Mouse (Mus musculus): Measurements from ENCODE around the gene Gm20388.

DNA sequence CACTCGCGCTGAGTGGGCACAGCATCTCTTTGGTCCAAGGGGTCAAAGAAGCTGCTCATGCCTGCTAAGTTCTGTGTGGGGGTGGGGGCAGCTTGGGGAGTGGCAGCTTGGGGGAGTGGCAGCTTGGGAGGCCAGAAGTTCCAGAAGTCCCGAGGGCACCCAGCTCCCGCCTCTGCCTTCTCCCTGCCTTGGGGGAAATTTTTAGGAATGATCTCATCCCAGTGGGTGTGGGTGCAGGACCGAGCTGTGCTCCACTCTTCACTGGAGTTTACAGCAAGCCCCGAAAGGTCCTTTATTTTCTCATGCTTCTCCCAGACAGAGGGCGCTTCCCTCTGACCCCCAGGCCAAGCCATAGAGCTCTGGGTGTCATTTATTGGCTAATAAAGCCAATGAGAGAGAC is 2126.6 kb downstream of the Gm20388 start:
- no peak for TF ChIP-seq CTCF (IDR thresholded peaks at IDR 0.05; ENCODE audit: borderline replicate concordance, extremely low read depth, insufficient read depth, insufficient read length)
- no peak for TF ChIP-seq POLR2A (IDR thresholded peaks at IDR 0.05; ENCODE audit: borderline replicate concordance, extremely low read depth, insufficient read depth, insufficient read length, poor library complexity, severe bottlenecking)

Data from brain, embryonic 14.5 days (tissue).